Mouse (Mus musculus) hindbrain, embryonic 15.5 days (tissue): ENCODE data around the gene Mau2. TPM values are rescaled to one million over a fixed set of nuclear protein-coding genes. Genes with fewer than 3 reads are reported as not detected.

ENCODE experiments used
- ATAC-seq: fragments of 200-750 bp; cut with Nextera tagmentation; 2 replicates; pipeline ENCODE4 v1.8.0; 2017; ENCODE audit warnings: low read depth, moderate number of reproducible peaks, moderate TSS enrichment; ENCODE audit not compliant: low FRiP score
- H3K27ac ChIP-seq: fragments of 300-500 bp; sonication (generic); replicated peaks from 2 replicates; pipeline ENCODE4 v1.5.1; 2015; ENCODE audit warnings: mild to moderate bottlenecking, inconsistent platforms
- H3K27me3 ChIP-seq: fragments of 300-500 bp; sonication (generic); 2 replicates; pipeline ENCODE4 v1.6.1; 2015; ENCODE audit warnings: control low read depth, inconsistent platforms
- H3K36me3 ChIP-seq: fragments of 300-500 bp; sonication (generic); 2 replicates; pipeline ENCODE4 v1.6.1; 2015; ENCODE audit warnings: control low read depth, inconsistent platforms
- H3K4me1 ChIP-seq: fragments of 300-500 bp; sonication (generic); replicated peaks from 2 replicates; pipeline ENCODE4 v1.6.1; 2015; ENCODE audit warnings: control low read depth, inconsistent platforms
- H3K4me2 ChIP-seq: fragments of 300-500 bp; sonication (generic); 2 replicates; pipeline ENCODE4 v1.6.1; 2015; ENCODE audit warnings: moderate library complexity, mild to moderate bottlenecking, inconsistent platforms
- H3K4me3 ChIP-seq: fragments of 300-500 bp; sonication (generic); 2 replicates; pipeline ENCODE4 v1.5.1; 2015; ENCODE audit warnings: mild to moderate bottlenecking, inconsistent platforms
- H3K9ac ChIP-seq: fragments of 300-500 bp; sonication (generic); 2 replicates; pipeline ENCODE4 v1.6.1; 2015; ENCODE audit warnings: inconsistent platforms
- H3K9me3 ChIP-seq: fragments of 300-500 bp; sonication (generic); 2 replicates; pipeline ENCODE4 v1.6.1; 2016; ENCODE audit warnings: control low read depth, inconsistent platforms
- WGBS: fragments of 180-500 bp; shearing (Covaris S2); methylation state at CpG from one replicate; pipeline ENCODE4 v1.1.7; 2015; 5-methylcytosine and 5-hydroxymethylcytosine counted together
- polyA plus RNA-seq: library from polyadenylated mRNA; unstranded; fragments of >200 nt; fragmentation: Nextera tagmentation; extraction: Ambion mirVana; gene quantifications from 2 replicates; pipeline ENCODE4 v1.2.1, GENCODE M21; 2015

Mau2 gene
- polyA plus RNA-seq, result 71.7 and 72.2 TPM in 2 replicates

DNA sequence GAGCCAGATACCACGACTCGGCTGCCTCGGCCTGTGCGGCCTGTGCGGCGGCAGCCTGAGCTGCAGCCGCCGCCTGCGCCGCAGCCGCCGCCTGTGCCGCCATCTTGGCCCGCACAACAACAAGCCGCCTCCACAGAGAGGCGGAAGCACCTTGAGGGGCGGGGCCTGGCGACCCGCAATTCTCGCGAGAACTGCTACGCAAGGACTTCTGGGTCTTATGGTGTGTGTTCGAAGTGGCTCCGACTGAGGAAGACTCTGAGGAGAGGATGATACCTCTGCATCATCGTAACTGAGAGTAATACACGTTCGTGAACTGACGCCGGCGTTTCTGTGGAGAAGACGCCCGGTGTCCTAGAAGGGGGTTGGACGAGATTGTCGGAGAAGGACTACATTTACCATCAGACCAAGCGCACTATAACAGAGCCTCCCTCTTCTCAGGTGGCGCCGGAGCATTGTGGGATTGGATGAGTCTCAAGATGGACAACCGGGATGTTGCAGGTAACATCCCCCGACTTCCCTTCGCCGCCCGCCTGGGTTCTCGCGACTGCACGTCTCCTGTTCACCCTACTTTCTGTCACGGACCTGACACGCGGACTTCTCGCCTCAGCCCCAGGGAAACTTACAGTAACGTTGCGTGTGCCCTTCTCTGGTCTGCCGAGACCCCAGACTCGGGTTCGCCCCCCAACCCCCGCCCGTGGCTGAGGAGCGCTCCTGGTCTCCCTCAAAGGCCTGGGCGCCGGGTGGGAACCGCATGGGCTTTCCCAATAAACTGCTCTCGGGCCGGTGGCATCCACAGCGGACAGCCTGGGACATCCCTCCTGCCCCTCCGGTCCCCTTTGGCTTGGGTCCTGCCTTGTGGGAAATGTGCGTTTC is at the start of gene Mau2, which contains the start of gene Sugp1:
Mau2 (minus strand) TSS at position 152 of the 873 bp plus-strand sequence.
Sugp1 (plus strand) TSS at position 231 of the 873 bp plus-strand sequence.
- H3K4me1 ChIP-seq, result peaks cover 42% of the 10 kb centered on the region
- peak within 1 kb of the TSS; percentile 92 for H3K27ac ChIP-seq
- H3K27me3 ChIP-seq, result no peaks in the 10 kb centered on the region
- H3K9ac ChIP-seq, result peak within 1 kb of the TSS; percentile 84
- no peaks in the 10 kb centered on the region for H3K9me3 ChIP-seq
- peak within 1 kb of the TSS; percentile 95 for H3K4me3 ChIP-seq
- peak within 1 kb of the TSS; percentile 86 for H3K4me2 ChIP-seq
- no peaks in the 10 kb centered on the region for H3K36me3 ChIP-seq
- WGBS, result under 1% methylated on average over 65 of the region's 65 CpGs
- ATAC-seq, result peak; percentile 98

DNA sequence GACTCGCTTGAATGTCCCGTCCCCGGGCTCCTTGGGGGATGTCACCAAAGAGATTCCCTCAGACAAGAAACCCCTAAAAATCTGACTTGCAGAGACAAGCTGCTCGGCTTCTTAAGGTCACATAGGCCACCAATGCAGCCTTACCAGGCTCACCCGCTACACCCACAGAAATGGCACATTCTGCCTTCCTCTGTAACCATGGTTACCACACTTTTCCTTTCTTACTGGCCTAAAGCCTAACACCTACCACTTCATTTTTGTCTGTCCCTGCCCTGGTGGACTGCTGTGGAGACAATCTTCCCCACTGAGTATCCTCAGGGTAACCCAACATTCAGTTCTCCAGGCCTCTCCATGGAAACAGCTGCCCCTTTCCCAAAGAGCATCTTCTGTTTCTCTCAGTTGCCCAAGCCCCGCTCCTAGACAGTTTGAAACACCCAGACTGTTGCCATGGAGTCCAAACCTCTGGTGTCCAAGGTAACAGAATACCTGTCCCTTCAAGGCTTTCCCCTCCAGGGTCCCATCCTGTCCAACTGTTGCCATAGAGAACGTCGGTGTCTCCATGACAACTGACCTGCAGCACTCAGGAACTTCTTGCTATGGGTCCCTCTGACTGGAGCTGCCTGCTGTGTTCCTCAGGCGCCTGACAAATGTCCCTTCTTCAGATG is 46.9 kb upstream of the Mau2 start:
- no peaks in the 10 kb centered on the region for H3K9me3 ChIP-seq
- no peak overlapping the region for H3K9ac ChIP-seq
- H3K4me1 ChIP-seq, result peaks cover 36% of the 10 kb centered on the region
- 0 out of 2 replicates have a peak overlapping the region, but pooled peaks have one; percentile 12 for H3K27ac ChIP-seq
- peaks cover 9% of the 10 kb centered on the region for H3K36me3 ChIP-seq
- no peak overlapping the region for H3K4me3 ChIP-seq
- 29% methylated on average over 9 of the region's 9 CpGs for WGBS
- ATAC-seq, result peak; percentile 21; the same call in 1 of the 2 replicates
- peaks cover 45% of the 10 kb centered on the region for H3K27me3 ChIP-seq
- H3K4me2 ChIP-seq, result no peak overlapping the region

DNA sequence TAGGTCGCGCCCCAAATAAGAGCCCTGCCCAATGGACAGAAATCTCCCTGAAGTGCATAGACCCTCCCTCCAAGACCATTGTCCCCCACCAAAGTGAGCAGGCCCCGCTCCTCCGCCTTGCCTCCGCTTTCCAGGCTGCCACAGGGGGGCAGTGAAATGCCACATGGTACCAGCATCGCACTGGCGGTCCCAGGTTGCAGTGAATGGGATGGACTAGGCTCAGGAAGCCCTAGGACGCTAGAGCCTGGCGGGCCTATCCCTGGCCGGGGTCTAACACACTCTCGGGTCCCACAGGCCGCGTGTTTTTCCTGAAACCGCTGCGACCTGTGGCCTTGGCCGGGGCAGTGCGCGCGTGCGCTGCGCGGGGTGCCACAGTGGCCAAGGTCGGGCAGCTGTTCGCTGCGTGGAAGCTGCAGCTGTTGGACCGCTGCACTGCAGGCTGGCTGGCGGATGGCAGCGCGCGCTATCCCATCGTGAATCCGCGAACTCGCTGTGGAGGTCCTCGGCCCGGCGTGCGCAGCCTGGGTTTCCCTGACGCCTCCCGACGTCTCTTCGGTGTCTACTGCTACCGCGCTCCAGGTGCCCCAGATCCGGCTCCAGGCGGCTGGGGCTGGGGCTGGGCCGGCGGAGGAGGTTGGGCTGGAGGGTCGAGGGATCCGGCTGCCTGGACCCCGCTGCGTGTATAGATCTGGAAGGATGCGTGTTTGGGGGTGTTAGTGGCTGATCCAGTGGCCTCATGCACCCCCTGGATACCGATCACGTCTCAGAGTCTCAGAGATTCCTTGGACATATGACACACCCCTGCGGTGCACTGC is 45.5 kb upstream of the Mau2 start:
- H3K27me3 ChIP-seq, result peaks cover 59% of the 10 kb centered on the region
- peaks cover 50% of the 10 kb centered on the region for H3K4me1 ChIP-seq

DNA sequence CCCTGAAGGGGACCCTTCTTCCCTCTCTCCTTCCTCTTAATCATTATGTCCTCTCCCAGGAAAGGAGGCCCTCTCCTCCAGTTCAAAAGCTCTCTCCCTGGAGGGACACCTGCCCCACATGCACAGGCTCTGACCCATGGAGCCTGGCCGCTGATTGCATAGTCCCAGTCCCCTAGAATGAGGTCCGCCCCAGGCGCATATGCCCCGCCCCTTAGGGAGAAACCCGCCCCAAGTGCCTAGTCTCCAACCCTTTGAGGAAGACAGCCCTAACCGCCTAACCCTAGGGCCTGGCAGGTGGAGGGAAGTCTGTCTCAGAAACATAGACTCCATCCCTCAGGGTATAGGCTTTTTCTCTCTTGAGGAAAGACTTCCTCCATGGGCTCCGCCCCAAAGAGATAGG is 44.7 kb upstream of the Mau2 start:
- Histone ChIP-seq H3K4me1 (peaks cover 51% of the 10 kb centered on the region), H3K9ac (no peak overlapping the region), H3K27me3 (peaks cover 67% of the 10 kb centered on the region), H3K36me3 (no peaks in the 10 kb centered on the region), H3K4me3 (no peak overlapping the region), H3K27ac (no peak overlapping the region), H3K4me2 (no peak overlapping the region), H3K9me3 (no peaks in the 10 kb centered on the region)
- no peak for ATAC-seq
- 6% methylated on average over 7 of the region's 7 CpGs for WGBS

More for the DNA sequence above, 45.5 kb upstream of the Mau2 start:
- Histone ChIP-seq H3K36me3 (no peaks in the 10 kb centered on the region), H3K27ac (no peak overlapping the region), H3K4me2 (peak overlapping the region; percentile 89), H3K4me3 (peak overlapping the region; percentile 38), H3K9me3 (no peaks in the 10 kb centered on the region), H3K9ac (peak overlapping the region; percentile 50)
- ATAC-seq, result peak; percentile 86
- 4% methylated on average over 56 of the region's 56 CpGs for WGBS

DNA sequence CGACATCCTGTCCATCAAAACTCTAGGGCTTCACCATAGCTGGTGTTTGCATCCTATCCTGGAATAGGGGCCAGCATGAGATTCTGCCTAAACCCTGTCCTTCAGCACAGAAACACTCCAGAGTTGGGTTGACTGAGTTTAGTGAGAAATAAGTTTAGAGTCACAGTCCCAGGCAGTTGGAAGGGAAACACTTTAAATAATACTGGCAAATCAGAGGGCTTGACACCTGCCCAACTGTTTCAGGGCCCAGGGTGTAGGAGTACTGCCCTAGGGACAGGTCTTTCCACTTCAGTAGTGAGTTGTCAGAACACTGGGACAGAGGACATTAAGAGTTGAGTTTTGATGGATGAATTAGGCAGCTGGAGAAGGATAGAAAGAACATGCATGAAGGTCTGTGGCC is 43.6 kb upstream of the Mau2 start:
- Histone ChIP-seq H3K4me3 (no peak overlapping the region), H3K4me2 (no peak overlapping the region), H3K4me1 (peaks cover 51% of the 10 kb centered on the region), H3K27ac (no peak overlapping the region), H3K36me3 (no peaks in the 10 kb centered on the region), H3K9me3 (no peaks in the 10 kb centered on the region), H3K27me3 (peaks cover 75% of the 10 kb centered on the region), H3K9ac (no peak overlapping the region)
- 54% methylated on average over 1 of the region's 1 CpGs for WGBS
- ATAC-seq, result no peak

DNA sequence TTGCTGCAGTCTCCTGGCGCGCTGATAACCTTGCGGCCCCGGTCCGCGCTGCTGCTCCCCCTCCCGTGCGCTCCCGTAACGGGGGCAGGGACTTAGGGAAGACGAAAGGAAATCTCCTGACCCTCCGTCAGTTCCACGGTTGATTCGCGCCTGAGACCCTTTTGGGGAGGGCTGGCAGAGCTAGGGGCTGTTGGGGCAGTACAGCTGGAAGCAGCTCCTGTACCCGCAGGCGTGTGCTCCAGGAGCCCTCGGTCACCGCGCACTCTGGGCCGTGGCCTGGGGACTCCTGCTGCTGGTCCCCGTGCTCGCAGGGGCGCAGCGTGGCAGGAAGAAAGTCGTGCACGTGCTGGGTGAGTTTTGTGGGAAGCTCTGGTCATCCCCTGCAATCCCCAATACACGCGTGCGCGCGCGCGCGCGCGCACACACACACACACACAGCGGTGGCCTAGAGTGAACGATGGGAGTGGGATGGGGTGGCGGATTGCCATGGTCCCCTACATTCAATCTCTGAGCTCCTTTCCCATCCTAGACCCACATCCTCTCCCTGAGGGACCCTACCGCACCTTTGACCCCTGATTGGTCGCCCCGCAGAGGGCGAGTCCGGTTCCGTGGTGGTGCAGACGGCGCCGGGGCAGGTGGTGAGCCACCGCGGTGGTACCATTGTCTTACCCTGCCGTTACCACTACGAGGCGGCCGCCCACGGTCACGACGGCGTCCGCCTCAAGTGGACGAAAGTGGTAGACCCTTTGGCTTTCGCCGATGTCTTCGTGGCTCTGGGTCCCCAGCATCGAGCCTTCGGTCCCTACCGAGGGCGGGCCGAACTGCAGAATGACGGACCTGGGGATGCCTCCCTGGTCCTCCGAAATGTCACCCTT is 41.9 kb upstream of the Mau2 start:
- H3K4me2 ChIP-seq, result peak overlapping the region; percentile 79
- ATAC-seq, result peak; percentile 17; the same call in 1 of the 2 replicates

DNA sequence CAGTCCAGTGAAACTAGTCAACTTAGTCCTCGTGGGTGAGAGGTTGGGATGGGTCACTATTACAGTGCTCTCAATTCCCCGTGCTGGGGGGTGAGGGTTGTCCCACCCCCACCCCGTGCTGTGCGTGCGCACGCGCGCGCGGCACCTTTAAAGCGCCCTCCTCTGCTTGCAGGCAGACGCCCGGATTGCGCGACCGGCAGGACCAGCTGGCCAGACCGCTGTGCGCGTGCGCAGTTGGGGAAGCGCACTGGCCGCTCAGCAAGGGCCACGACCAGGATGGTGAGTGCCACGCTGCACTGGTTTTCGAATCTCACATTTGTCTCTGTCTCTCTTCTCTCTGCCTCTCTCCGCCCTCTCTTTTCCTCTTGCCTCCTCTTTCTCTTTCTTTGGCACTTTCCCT is 40.8 kb upstream of the Mau2 start, which contains the start of gene Hapln4:
Hapln4 (plus strand) TSS at position 173 of the 400 bp plus-strand sequence.
- Histone ChIP-seq H3K9me3 (no peaks in the 10 kb centered on the region), H3K4me3 (peak within 1 kb of the TSS; percentile 39), H3K27ac (no peak within 1 kb of the TSS), H3K9ac (peak within 1 kb of the TSS; percentile 44), H3K4me2 (peak within 1 kb of the TSS; percentile 79), H3K36me3 (no peaks in the 10 kb centered on the region), H3K4me1 (peaks cover 31% of the 10 kb centered on the region), H3K27me3 (peaks cover 65% of the 10 kb centered on the region)
- under 1% methylated on average over 26 of the region's 26 CpGs for WGBS
- ATAC-seq, result no peak

More for the DNA sequence above, 41.9 kb upstream of the Mau2 start:
- Histone ChIP-seq H3K9ac (peak overlapping the region; percentile 44), H3K4me3 (peak overlapping the region; percentile 39), H3K4me1 (peaks cover 43% of the 10 kb centered on the region), H3K36me3 (no peaks in the 10 kb centered on the region), H3K27me3 (peaks cover 75% of the 10 kb centered on the region), H3K9me3 (no peaks in the 10 kb centered on the region), H3K27ac (no peak overlapping the region)
- 1% methylated on average over 71 of the region's 71 CpGs for WGBS

DNA sequence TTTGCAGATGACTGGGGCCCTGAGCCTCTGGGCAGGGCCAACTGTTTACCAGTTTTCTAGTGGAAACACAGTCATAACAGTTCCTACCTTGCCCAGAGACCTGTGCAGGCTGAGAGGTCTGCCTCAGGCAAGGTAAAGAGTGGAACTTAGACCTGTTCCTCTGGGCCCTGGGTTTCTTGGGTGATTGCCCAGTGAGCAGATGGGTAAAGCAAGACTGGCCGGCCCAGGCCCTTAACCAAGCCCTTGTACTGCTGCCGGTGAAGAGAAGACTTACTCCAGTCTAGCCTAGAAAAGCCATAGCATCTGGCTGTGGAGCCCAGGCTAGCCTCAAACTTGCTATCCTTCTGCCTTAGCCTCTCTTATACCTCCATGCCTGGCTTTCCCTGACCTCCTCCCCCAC is 39.4 kb upstream of the Mau2 start:
- H3K27me3 ChIP-seq, result peaks cover 53% of the 10 kb centered on the region
- H3K36me3 ChIP-seq, result no peaks in the 10 kb centered on the region
- no peak overlapping the region for H3K27ac ChIP-seq
- no peak overlapping the region for H3K4me2 ChIP-seq
- 85% methylated on average over 2 of the region's 2 CpGs for WGBS
- ATAC-seq, result no peak
- no peaks in the 10 kb centered on the region for H3K9me3 ChIP-seq
- H3K9ac ChIP-seq, result no peak overlapping the region
- H3K4me1 ChIP-seq, result peaks cover 22% of the 10 kb centered on the region
- no peak overlapping the region for H3K4me3 ChIP-seq

DNA sequence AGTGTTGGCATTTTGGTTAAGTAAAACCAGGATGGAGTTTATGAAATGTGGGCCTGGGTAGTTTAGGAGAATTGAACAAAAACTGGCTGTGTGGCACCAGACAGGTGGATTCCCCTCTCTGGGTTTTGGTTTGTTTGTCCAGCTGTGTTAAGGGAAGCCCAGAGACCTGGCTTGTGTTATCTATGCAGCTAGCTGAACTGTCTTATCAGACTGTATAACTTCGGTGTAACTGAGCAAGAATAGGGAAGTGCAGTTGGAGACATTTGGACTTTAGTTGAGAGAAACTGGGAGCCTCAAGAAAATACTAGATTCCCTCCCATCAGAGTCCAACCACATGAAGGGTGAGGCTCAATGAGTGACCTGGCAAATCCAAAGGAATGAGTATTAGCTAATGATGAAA is 31.1 kb upstream of the Mau2 start:
- Histone ChIP-seq H3K4me2 (no peak overlapping the region), H3K27me3 (no peaks in the 10 kb centered on the region), H3K9me3 (no peaks in the 10 kb centered on the region), H3K4me3 (no peak overlapping the region), H3K27ac (no peak overlapping the region), H3K9ac (no peak overlapping the region), H3K36me3 (peaks cover 25% of the 10 kb centered on the region), H3K4me1 (0 out of 2 replicates have a peak, but pooled peaks cover 4% of the 10 kb centered on the region)
- ATAC-seq, result no peak
- 86% methylated on average over 1 of the region's 1 CpGs for WGBS

DNA sequence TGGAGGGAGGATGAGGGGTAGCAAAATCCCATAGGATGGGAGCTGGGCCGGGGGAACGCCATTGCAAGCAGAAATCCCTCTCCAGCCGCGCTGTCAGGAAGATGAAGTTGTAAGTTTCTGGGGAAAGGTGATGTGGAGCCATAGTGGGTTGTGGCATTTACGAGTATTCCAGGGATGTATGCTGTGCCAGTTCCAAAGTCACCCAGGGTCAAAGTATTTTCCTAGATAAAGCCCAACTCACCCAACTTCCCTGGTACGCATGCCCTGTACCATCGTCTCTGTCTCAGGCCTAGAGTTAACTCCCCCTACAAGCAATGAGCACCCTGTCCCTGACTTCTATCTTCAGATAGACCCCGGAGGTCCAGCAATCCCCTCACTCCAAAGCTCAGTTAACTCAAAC is 30.6 kb upstream of the Mau2 start:
- Histone ChIP-seq H3K4me3 (no peak overlapping the region), H3K27ac (no peak overlapping the region), H3K9ac (no peak overlapping the region), H3K4me1 (0 out of 2 replicates have a peak, but pooled peaks cover 4% of the 10 kb centered on the region), H3K36me3 (peaks cover 29% of the 10 kb centered on the region), H3K9me3 (no peaks in the 10 kb centered on the region), H3K4me2 (0 out of 2 replicates have a peak overlapping the region, but pooled peaks have one; percentile 15), H3K27me3 (no peaks in the 10 kb centered on the region)
- no peak for ATAC-seq
- 65% methylated on average over 8 of the region's 8 CpGs for WGBS
